Mouse (Mus musculus): ENCODE measurements around the gene Cmc1. TPM values are rescaled to one million over a fixed set of nuclear protein-coding genes. Genes with fewer than 3 reads are reported as not detected.

The Cmc1 gene
- polyA plus RNA-seq, 1 experiment from 2014 or later, result 48.5 TPM

Other genes starting within 250 kb of the Cmc1 start
- gene Azi2, start 109.7 kb downstream of the Cmc1 start, polyA plus RNA-seq (2015; fragmentation: Nextera tagmentation; extraction: Ambion mirVana), result 74.8 and 78.1 TPM in 2 replicates

Data from midbrain, embryonic 13.5 days (tissue).